Mouse (Mus musculus) gonadal fat pad, adult 2 months (tissue): Measurements from ENCODE around the gene Safb. TPM values are rescaled to one million over a fixed set of nuclear protein-coding genes. Genes with fewer than 3 reads are reported as not detected.

Experiments
- DNase-seq: peaks from one replicate; pipeline ENCODE4 v3.0.0-alpha.2; 2012; ENCODE audit warnings: low read depth
- polyA plus RNA-seq: library from polyadenylated mRNA; depleted of rRNA; stranded (reverse); fragments of >200 nt; gene quantifications from 2 replicates; pipeline ENCODE4 v1.2.3, GENCODE M21; 2012

Gene Safb
- polyA plus RNA-seq, 1 experiment, result 55.4 TPM

GRCm38 (mm10) chr17:56560131-56560530, 24.5 kb upstream of the Safb start:
- no peak for DNase-seq

DNA sequence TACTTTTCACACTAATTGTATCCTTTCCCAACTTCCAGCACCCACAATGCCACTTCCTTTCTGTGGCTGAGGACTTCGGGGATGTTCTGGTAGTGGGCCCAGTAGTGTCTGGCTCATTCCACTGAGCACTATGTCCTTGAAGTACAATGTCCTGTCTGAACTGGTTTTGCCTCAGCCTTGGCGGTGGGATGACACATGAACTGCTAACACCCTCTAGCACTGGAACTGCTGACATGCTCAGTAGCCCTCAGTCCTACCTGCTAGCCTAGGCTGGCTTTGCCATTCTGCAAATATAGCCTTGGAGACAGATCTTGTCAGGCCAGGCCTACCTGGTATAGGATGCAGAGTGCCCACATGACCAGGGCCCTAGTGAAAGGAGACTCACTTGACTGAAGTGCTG, 22.8 kb upstream of the Safb start:
- DNase-seq, result no peak

DNA sequence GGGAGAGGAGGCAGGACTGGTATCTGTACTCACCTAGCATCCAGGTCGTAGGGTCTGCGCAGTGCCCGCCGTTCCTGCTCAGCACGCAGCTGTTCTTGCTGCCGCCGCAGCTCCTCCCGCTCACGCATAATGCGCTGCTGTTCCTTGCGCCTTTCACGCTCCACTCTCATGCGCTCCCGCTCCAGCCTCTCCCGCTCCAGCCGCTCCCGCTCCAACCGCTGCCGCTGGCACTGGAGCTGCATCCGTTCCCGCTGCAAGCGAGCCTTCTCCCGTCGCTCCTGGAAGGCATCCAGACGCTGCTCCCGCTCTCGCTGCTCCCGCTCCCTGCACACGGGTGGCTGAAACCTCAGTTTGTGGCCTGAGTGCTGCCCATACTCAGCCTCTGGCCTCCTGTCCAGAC, 18.3 kb upstream of the Safb start:
- no peak for DNase-seq

DNA sequence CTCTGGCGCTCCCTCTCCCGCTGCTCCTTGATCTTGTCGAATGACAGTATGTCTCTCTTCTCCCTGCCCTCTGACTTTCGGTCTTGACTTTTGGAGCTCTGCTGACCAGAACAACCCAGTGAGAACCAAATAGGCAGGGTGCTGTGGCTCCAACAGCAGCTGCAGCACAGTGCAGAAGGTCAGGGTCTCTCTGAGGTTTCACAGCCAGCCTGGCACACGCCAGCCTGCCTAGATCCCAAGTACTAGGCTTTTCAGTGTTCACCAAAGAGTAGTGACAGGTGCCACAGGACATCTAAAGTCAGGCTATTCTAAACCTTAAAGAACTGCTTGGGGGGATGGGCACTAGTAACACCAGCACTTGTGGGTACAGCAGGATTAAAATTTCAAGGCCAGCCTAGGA, 17.7 kb upstream of the Safb start:
- no peak for DNase-seq

GRCm38 (mm10) chr17:56567370-56567769, 17.3 kb upstream of the Safb start:
- DNase-seq, result no peak

- DNase-seq, result no peak
Measured at GRCm38 (mm10) chr17:56570287-56570686, 14.3 kb upstream of the Safb start.

DNA sequence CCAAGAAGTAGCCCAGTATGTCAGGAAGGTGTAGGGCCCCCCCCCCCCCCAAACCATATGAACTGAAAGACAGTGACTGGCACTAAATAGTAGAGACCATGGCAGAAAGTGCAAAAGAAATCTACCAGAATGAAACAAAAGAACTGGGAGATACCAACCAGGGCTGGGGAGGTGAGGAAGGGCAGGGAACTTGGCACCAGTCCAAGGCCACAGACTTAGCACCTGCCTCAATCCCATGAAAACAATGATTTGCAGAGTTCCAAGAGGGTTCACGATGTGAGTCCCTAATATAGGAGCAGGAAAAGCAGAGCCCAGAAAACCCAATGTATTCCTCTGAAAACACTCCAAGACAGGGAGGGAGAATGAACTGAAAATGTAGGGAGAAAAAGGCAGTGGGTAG, 12.5 kb upstream of the Safb start:
- no peak for DNase-seq

DNA sequence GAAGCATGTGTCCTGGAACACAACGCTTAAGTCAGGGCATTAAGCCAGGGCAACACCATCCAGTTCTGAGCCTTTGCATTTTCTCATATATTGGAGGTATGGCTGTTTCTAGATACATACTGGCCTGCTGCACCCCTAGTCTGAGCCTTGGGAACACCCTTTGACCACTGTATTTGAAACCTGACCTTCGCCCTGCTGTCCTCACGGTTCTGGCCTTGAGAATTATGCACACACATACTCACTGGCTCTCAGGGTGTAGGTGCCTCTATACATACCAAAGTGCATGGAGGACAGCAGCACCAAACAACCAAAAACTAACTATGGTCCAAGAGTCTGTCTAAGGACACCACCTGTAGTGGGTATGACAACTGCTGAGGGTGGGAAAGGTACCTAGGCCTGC, 11.7 kb upstream of the Safb start:
- DNase-seq, result no peak

GRCm38 (mm10) chr17:56583071-56583470, 1.6 kb upstream of the Safb start:
- DNase-seq, result no peak

DNA sequence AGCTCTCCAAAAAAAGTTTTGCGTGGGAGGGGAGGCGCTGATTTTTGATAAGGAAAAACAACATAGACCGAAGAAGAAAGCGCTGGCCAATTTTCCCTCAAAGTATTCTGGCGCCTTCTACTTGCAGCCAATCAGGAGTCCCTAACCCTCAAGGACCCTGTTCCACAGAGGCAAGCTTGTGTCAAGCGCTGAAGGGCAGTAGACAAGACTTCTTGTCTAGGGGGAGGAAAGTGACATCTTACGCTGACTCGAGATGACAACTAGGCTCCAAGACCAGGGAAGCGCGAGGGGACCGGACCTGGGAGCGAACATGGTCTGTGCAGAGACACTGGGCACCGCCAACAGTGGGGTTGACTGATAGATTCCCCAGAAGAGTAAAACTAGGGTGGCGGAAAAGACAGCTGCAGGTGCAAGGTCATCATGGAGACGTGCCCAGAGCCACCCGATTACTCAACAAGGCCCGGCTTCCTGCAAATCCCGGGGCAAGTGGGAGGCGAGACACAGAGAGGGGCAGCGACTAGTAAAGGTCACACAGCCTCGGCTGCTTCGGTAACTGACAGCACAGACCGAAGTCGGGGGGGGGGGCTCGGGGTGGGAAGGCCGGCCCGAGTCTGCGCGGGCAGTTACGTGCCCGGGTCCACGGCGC, 891 bp upstream of the Safb start:
- DNase-seq, result no peak

GRCm38 (mm10) chr17:56585171-56585821, 671 bp downstream of the Safb start:
- DNase-seq, result no peak

DNA sequence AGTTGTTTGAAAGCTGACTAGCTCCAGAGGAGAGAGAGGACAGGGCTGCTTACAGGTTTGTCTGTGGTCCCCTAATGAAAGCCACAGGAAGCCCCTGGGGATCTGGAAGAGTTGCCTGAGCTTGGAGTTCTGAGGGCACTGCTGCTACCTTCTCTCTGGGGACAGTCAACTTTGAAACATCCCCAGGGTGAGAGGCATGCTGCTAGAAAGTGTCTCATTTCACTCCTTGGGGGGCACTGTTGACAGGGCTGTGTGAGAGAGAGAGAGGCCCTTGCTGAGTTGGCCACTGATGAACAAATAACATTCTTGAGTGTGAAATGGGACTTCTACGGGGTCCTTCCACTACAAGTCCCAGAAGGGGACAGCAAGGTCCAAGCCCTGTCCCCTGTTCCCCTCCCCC, 3.1 kb downstream of the Safb start:
- DNase-seq, result no peak

DNA sequence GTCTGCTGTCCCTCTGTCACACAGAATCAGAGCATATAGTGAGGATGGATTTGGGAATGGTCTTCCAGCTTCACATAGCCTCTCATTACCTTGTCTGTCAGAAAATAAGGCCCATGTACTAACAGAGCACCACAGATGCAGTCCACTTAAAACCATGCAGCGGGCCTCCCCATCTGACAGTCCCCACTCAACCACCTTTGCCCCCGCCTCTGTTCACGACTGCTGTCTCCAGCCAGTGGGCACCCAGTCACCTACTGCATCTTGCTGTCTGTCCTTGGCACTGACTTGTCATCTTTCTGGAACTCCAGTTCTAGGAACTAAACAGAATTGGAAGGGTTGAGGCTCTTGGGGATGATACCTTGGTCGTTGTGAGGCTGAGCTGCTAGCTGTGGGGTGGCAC, 4.3 kb downstream of the Safb start:
- no peak for DNase-seq

- DNase-seq, result no peak
Measured at GRCm38 (mm10) chr17:56592553-56592952, 7.9 kb downstream of the Safb start.

DNA sequence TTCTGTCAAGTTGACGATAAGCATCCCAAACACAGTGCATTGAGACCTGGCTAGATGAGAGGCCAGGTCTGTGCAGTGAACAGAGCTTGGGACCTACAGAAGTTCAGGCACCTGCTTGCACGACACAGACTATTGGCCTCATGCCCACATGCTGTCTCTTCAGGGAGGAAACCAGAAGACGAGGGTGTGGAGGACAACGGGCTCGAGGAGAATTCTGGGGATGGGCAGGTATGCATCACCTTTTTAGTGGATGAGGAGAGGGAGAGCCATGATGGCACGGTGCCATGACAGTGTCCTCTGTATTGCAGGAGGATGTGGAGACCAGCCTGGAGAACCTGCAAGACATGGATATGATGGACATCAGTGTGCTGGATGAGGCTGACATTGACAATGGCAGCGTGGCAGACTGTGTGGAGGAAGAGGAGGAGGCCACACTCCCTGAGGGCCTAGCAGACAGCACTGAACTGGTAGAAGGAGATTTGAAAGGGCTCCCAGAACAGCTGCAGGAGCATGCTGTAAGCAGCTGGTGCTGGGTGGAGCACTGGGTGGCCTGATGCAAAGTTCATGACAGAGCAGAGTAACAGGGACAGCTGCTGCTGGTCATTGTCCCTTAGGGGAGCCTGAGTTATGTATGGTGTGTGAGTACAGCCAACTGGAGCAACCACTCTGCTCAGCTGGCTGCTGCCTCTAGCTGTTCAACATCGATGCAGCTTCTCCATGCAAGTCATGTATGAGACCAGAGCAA, 9.1 kb downstream of the Safb start:
- DNase-seq, result no peak

DNA sequence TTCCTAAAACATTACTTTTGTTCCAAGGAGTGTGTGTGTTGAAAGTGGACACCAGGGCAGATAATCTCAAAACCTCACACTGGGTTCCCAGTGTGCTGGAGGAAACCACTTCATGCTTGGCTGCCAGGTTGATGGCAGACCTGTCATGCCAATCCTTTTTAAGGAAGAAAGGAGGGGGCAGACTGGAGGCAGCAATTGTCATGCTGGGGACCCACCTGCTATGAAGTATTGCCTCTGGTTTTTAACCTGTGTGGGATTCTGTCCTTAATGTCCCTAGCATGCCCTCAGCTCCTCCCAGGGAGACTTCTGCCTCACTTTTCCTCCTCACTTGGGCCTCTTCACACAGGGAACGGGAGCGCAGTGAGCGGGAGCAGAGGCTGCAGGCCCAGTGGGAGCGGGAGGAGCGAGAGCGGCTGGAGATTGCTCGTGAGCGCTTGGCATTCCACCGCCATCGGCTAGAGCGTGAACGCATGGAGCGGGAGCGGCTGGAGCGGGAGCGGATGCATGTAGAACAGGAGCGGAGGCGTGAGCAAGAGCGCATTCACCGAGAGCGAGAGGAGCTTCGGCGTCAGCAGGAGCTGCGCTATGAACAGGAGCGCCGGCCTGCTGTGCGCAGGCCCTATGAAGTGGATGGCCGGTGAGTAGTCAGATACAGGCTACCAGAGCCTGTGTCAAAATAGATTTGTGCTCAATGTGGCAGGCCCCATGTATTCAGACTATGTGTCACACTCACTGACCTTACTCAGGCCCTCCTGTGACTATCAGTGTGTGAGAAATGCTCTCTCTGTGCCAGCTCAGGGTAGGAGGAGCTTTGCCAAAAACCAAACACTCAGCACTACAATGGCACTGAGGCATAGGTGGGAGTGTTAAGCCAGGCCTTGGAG, 18.8 kb downstream of the Safb start:
- no peak for DNase-seq

DNA sequence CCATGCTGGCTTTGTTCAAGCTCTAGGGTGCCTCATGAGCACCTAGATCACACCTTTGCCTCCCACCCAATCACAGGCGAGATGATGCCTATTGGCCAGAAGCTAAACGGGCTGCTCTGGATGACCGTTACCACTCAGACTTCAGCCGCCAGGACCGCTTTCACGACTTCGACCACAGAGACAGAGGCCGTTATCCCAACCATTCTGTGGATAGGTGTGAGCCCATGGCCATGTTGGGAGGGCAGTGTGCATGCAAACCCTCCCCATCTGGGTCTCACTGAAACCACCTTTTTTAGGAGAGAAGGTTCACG, 19.4 kb downstream of the Safb start:
- no peak for DNase-seq

- no peak for DNase-seq
Measured at GRCm38 (mm10) chr17:56604422-56604821, 19.8 kb downstream of the Safb start.

- DNase-seq, result no peak
Measured at GRCm38 (mm10) chr17:56605431-56605830, 20.8 kb downstream of the Safb start.

- no peak for DNase-seq
Measured at GRCm38 (mm10) chr17:56607521-56608062, 23.0 kb downstream of the Safb start.

- DNase-seq, result no peak
Measured at GRCm38 (mm10) chr17:56608699-56609098, 24.1 kb downstream of the Safb start.
